Mouse (Mus musculus): ENCODE results near the gene Zfp1. TPM values are rescaled to one million over a fixed set of nuclear protein-coding genes. Genes with fewer than 3 reads are reported as not detected.

Zfp1 gene
- polyA plus RNA-seq, 1 experiment = 7.2 TPM

GRCm38 (mm10) chr8:111713817-111714216 is 70.6 kb downstream of the Zfp1 start:
- no peak for TF ChIP-seq GATA1 (IDR thresholded peaks at IDR 0.05; ENCODE audit: low read length)

- no peak for TF ChIP-seq GATA1 (IDR thresholded peaks at IDR 0.05; ENCODE audit: low read length)
Observed at GRCm38 (mm10) chr8:111714295-111714694, 71.1 kb downstream of the Zfp1 start.

GRCm38 (mm10) chr8:111715514-111715913 is 72.3 kb downstream of the Zfp1 start:
- no peak for TF ChIP-seq GATA1 (IDR thresholded peaks at IDR 0.05; ENCODE audit: low read length)

GRCm38 (mm10) chr8:111716603-111717487 is 73.6 kb downstream of the Zfp1 start:
- no peak for TF ChIP-seq GATA1 (IDR thresholded peaks at IDR 0.05; ENCODE audit: low read length)

- TF ChIP-seq GATA1 (IDR thresholded peaks at IDR 0.05; ENCODE audit: low read length) = no peak
Observed at GRCm38 (mm10) chr8:111717488-111717792, 74.2 kb downstream of the Zfp1 start.

- no peak for TF ChIP-seq GATA1 (IDR thresholded peaks at IDR 0.05; ENCODE audit: low read length)
Observed at GRCm38 (mm10) chr8:111717866-111718265, 74.7 kb downstream of the Zfp1 start.

- TF ChIP-seq GATA1 (IDR thresholded peaks at IDR 0.05; ENCODE audit: low read length) = no peak
Observed at GRCm38 (mm10) chr8:111718937-111719336, 75.7 kb downstream of the Zfp1 start.

- TF ChIP-seq GATA1 (IDR thresholded peaks at IDR 0.05; ENCODE audit: low read length) = no peak
Observed at GRCm38 (mm10) chr8:111720115-111720544, 76.9 kb downstream of the Zfp1 start.

Other genes with a start within 250 kb of the Zfp1 start
- not detected in 2 replicates for gene Fa2h, start 249.6 kb upstream of the Zfp1 start, polyA plus RNA-seq (2012)
- 2.7 and 3.3 TPM in 2 replicates for gene Wdr59, start 121.3 kb upstream of the Zfp1 start, polyA plus RNA-seq (2012)
- 36.4 and 44.3 TPM in 2 replicates for gene Znrf1, start 107.3 kb upstream of the Zfp1 start, polyA plus RNA-seq (2012)
- gene Ldhd, start 13.0 kb upstream of the Zfp1 start, polyA plus RNA-seq (2012) = not detected in 2 replicates
- gene Ctrb1, start 47.6 kb downstream of the Zfp1 start, polyA plus RNA-seq (2012) = not detected in 2 replicates
- gene Bcar1, start 100.4 kb downstream of the Zfp1 start, polyA plus RNA-seq (2012) = 0.43 and 0.63 TPM in 2 replicates
- gene Cfdp1, start 210.9 kb downstream of the Zfp1 start, polyA plus RNA-seq (2012) = 9.5 and 12.8 TPM in 2 replicates
- 0.37 and 0.48 TPM in 2 replicates for gene Tmem170, start 233.3 kb downstream of the Zfp1 start, polyA plus RNA-seq (2012)